Mouse (Mus musculus) stomach, postnatal 0 days (tissue): ENCODE data around the gene Smpd4. TPM values are rescaled to one million over a fixed set of nuclear protein-coding genes. Genes with fewer than 3 reads are reported as not detected.

Experiments
- ATAC-seq: fragments of 200-750 bp; cut with Nextera tagmentation; 2 replicates; pipeline ENCODE4 v1.8.0; 2017; ENCODE audit not compliant: low FRiP score, low TSS enrichment
- DNase-seq: peaks from one replicate; pipeline ENCODE4 v3.0.0-alpha.2; 2016; ENCODE audit warnings: low spot score
- H3K27ac ChIP-seq: fragments of 300-500 bp; sonication (generic); replicated peaks from 2 replicates; pipeline ENCODE4 v1.5.1; 2014; ENCODE audit warnings: mild to moderate bottlenecking, control low read depth
- H3K27me3 ChIP-seq: fragments of 300-500 bp; sonication (generic); 2 replicates; pipeline ENCODE4 v1.6.1; 2014; ENCODE audit warnings: low read length; ENCODE audit not compliant: control insufficient read depth, insufficient read depth
- H3K36me3 ChIP-seq: fragments of 300-500 bp; sonication (generic); 2 replicates; pipeline ENCODE4 v1.6.1; 2014; ENCODE audit warnings: low read length, mixed read lengths; ENCODE audit not compliant: control insufficient read depth, insufficient read depth
- H3K4me1 ChIP-seq: fragments of 300-500 bp; sonication (generic); replicated peaks from 2 replicates; pipeline ENCODE4 v1.6.1; 2014; ENCODE audit warnings: antibody characterized with exemption; ENCODE audit not compliant: control insufficient read depth, insufficient read depth
- H3K4me2 ChIP-seq: fragments of 300-500 bp; sonication (generic); replicated peaks from 2 replicates; pipeline ENCODE4 v1.6.1; 2014; ENCODE audit warnings: low read depth, mild to moderate bottlenecking, control low read depth, moderate library complexity
- H3K4me3 ChIP-seq: fragments of 300-500 bp; sonication (generic); 2 replicates; pipeline ENCODE4 v1.5.1; 2014; ENCODE audit warnings: low read depth, low read length, control low read depth
- H3K9ac ChIP-seq: fragments of 300-500 bp; sonication (generic); 2 replicates; pipeline ENCODE4 v1.6.1; 2014; ENCODE audit warnings: mild to moderate bottlenecking, low read length, control low read depth, mixed read lengths
- H3K9me3 ChIP-seq: fragments of 300-500 bp; sonication (generic); 2 replicates; pipeline ENCODE4 v1.6.1; 2016; ENCODE audit warnings: low read length; ENCODE audit not compliant: control insufficient read depth
- CTCF ChIP-seq: IDR thresholded peaks from 2 replicates; pipeline ENCODE4 v1.5.1; 2016; ENCODE audit warnings: antibody characterized with exemption, low read depth, mild to moderate bottlenecking, moderate library complexity
- EP300 ChIP-seq: optimal IDR thresholded peaks from 2 replicates; pipeline ENCODE3; 2016; ENCODE audit warnings: antibody characterized with exemption
- WGBS: fragments of 180-500 bp; shearing (Covaris S2); extraction: QIAGEN DNeasy Blood & Tissue Kit; methylation state at CpG from one replicate; pipeline ENCODE4 v1.1.7; 2014; 5-methylcytosine and 5-hydroxymethylcytosine counted together
- polyA plus RNA-seq: library from polyadenylated mRNA; unstranded; fragments of >200 nt; fragmentation: Nextera tagmentation; extraction: Ambion mirVana; gene quantifications from 2 replicates; pipeline ENCODE4 v1.2.1, GENCODE M21; 2015

The Smpd4 gene
- 7.7 and 9.7 TPM in 2 replicates for polyA plus RNA-seq

DNA sequence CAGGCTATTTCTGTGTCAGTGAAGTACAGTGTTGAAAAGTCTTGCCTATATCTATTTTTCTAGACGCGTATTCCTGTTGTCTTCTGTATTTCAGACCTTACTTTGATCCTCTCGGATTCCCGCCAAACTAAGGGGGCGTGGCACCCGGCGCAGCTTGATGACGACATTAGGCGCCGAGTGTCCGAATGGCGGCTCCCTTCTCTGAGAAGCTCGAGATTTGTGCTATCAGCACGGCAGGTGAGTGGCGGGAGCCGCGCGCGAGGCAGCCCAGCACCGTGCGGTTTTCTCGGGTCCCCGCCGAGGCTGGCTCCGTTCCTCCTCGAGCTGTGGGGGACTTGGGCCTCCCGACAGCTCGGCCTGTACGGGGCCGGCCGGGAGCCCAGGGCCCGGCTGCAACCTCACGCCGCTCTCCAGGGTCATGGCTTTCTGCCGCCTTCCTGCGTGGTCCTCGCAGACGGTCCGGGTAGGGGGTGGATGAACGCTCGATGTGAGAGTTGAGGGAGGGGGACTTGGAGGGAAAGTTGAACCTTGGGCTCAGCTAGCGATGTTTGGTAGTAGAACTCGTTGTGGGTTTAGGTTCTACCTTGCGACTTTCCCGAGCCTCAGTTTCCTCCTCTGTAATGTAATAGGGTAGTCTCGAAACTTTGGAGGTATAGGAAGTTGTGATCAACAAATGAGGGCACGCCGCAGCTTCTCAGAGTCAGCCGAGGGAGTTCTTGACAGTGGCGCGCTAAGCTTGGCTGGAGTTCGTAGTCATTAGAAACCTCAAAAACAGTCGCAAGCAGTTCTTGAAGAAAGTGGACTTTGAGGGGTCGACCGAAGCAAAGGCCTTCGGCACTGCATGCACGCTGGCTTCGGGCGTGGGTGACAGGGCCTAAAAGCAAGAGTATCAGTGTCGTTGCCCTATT lies at the start of gene Smpd4:
Gene Smpd4, plus strand, starts transcription at position 157 of the 908 bp plus-strand sequence.
- WGBS, result 2% methylated on average over 60 of the region's 60 CpGs
- DNase-seq, result peak; percentile 90
- H3K9me3 ChIP-seq, result no peaks in the 10 kb centered on the region
- no peak for TF ChIP-seq CTCF
- no peak for TF ChIP-seq EP300
- peak; percentile 82 for ATAC-seq
- H3K4me3 ChIP-seq, result peak within 1 kb of the TSS; percentile 98
- H3K27me3 ChIP-seq, result no peaks in the 10 kb centered on the region
- H3K36me3 ChIP-seq, result no peaks in the 10 kb centered on the region
- peak within 1 kb of the TSS; percentile 91 for H3K4me2 ChIP-seq
- H3K27ac ChIP-seq, result peak within 1 kb of the TSS; percentile 56; the same call in 1 of the 2 replicates
- H3K9ac ChIP-seq, result peak within 1 kb of the TSS; percentile 91
- H3K4me1 ChIP-seq, result no peaks in the 10 kb centered on the region

GRCm38 (mm10) chr16:17575870-17576824 lies 43.0 kb upstream of the Smpd4 start:
- Histone ChIP-seq H3K27ac (peak overlapping the region; percentile 73), H3K4me1 (peaks cover 3% of the 10 kb centered on the region; the same call in 1 of the 2 replicates), H3K36me3 (no peaks in the 10 kb centered on the region), H3K9ac (peak overlapping the region; percentile 67), H3K9me3 (no peaks in the 10 kb centered on the region), H3K4me2 (peak overlapping the region; percentile 88), H3K27me3 (no peaks in the 10 kb centered on the region), H3K4me3 (peak overlapping the region; percentile 57)
- ATAC-seq, result peak; percentile 81
- 12% methylated on average over 45 of the region's 45 CpGs for WGBS
- DNase-seq, result peak; percentile 93
- TF ChIP-seq CTCF (peak; percentile 26; the same call in 1 of the 2 replicates), EP300 (no peak)

DNA sequence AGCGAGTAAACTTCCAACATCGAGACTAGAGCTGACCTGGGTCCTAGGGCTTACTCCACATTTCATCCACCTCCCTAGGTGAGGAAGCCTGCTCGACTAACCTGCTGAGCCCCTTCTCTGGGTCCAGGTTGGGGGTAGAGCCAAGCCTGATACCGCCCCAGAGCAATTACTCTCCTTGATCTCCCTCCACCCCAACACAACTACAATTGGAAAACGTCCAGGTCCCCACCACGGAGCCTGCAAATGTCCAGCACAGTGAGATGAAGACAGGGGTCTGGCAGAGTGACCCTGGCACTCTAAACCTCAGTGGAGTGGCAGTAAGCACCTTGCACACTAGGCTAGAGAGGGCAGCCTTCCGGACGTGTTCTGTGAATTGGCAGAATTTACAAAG lies 42.3 kb upstream of the Smpd4 start:
- peak overlapping the region; percentile 73; the same call in 1 of the 2 replicates for H3K27ac ChIP-seq
- TF ChIP-seq CTCF (no peak), EP300 (no peak)
- H3K27me3 ChIP-seq, result no peaks in the 10 kb centered on the region
- H3K9me3 ChIP-seq, result no peaks in the 10 kb centered on the region
- H3K4me2 ChIP-seq, result peak overlapping the region; percentile 88
- ATAC-seq (no peak), DNase-seq (no peak)
- peak overlapping the region; percentile 57 for H3K4me3 ChIP-seq
- H3K9ac ChIP-seq, result peak overlapping the region; percentile 67
- WGBS, result 19% methylated on average over 8 of the region's 8 CpGs
- peaks cover 3% of the 10 kb centered on the region; the same call in 1 of the 2 replicates for H3K4me1 ChIP-seq
- H3K36me3 ChIP-seq, result no peaks in the 10 kb centered on the region

DNA sequence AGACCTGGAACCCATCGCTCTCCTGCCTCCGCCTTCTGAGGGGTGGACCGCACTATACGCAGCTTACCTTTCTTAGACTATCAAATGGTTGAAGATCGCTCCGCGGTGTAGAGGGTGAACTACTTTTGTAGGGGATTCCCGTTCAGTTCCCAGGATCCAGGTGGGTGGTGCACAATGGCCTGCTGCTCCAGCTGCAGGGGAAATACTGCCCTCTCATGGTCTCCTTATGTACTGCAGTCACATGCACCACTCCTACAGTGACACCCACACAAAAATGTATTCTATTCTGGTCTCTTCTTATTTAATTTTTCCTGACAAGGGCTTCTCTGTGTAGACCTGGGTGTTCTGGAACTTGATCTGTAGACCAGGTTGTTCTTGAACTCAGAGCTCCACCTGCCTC lies 36.1 kb upstream of the Smpd4 start, which contains the start of gene Slc7a4:
Gene Slc7a4, minus strand, starts transcription at position 151 of the 400 bp plus-strand sequence.
- peak; percentile 40; the same call in 1 of the 2 replicates for ATAC-seq
- H3K4me1 ChIP-seq, result no peaks in the 10 kb centered on the region
- TF ChIP-seq CTCF, result peak; percentile 76
- no peak for TF ChIP-seq EP300
- no peak within 1 kb of the TSS for H3K4me3 ChIP-seq
- H3K27me3 ChIP-seq, result no peaks in the 10 kb centered on the region
- no peak within 1 kb of the TSS for H3K9ac ChIP-seq
- DNase-seq, result peak; percentile 51
- no peaks in the 10 kb centered on the region for H3K36me3 ChIP-seq
- no peak within 1 kb of the TSS for H3K27ac ChIP-seq
- 21% methylated on average over 8 of the region's 8 CpGs for WGBS
- H3K9me3 ChIP-seq, result no peaks in the 10 kb centered on the region
- no peak within 1 kb of the TSS for H3K4me2 ChIP-seq

DNA sequence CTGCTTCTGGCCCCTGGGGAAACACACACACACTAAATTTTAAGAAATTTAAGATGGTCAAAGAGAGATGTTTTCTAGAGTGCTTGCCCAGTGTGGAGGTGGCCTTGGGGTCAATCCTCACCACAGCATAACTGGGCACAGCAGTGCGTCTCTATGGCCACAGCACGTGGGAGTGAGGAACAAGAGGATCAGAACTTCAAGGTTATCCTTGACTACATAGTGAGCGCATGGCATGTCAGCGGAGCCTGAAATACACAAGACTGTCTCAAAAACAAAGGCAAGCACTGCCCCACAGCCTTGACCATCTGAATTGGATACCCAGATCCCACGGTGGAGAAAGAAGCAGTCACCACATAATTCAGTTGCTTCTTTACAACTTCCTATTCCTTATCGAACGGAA lies 34.6 kb upstream of the Smpd4 start:
- no peak for TF ChIP-seq CTCF
- ATAC-seq (no peak), DNase-seq (no peak)
- no peaks in the 10 kb centered on the region for H3K27me3 ChIP-seq
- H3K36me3 ChIP-seq, result no peaks in the 10 kb centered on the region
- H3K4me2 ChIP-seq, result no peak overlapping the region
- no peak overlapping the region for H3K27ac ChIP-seq
- no peaks in the 10 kb centered on the region for H3K4me1 ChIP-seq
- no peak overlapping the region for H3K4me3 ChIP-seq
- WGBS, result 83% methylated on average over 7 of the region's 7 CpGs
- no peaks in the 10 kb centered on the region for H3K9me3 ChIP-seq
- no peak overlapping the region for H3K9ac ChIP-seq
